In the genomic region with DNA sequence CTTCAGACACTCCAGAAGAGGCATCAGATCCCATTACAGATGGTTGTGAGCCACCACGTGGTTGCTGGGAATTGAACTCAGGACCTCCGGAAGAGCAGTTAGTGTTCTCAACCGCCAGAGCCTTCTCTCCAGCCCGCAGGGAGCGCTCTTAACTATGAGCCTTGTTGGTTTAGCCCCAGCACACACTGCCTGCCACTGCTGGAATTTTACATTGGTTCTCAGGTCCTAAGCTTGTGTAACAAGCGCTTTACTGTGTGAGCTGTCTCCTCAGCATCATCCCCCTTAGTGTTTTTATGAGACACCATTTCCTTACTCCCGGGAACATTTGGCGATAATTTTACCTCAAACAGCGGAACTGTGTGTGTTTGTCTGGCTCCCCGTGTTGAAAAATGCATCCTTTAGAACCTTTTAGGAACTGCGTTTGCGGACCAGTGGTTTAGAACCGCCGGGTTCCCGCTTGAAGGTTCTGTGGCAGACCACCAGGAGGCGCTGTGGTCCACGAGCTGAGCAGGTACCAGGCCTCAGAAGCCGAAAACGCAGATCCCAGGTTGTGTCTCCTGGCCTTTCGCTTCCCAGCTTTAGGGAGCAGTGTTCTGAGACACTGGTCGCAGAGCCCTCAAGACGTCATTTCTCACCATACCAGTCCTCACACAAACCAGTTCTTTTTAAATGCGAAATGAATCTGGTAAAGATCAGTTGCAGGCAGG, we compare ENCODE assay signal across 8 mouse cellular contexts. TPM values are rescaled to one million over a fixed set of nuclear protein-coding genes. Genes with fewer than 3 reads are reported as not detected.
DNase-seq lines count a peak whose midpoint lies in the region; ATAC-seq and TF ChIP-seq lines count a peak whose summit lies in the region.

No protein-coding gene starts in this region.

- H3K27ac ChIP-seq in layer of hippocampus, adult 2 months = no peak overlapping the region

- peak; percentile 51 for DNase-seq in CD4-positive helper T cell, adult 2 months (ENCODE audit: low read depth, low spot score)
- DNase-seq in adrenal gland, adult (ENCODE audit: inconsistent age in 2 of 2, low spot score in 1 of 2) = peak; percentile 66 to 88
- DNase-seq in gastrocnemius, postnatal 25 days = peak; percentile 40
- peak; percentile 67 to 89 for DNase-seq in layer of hippocampus, adult 2 months (ENCODE audit: low spot score in 2 of 2)
- peak; percentile 54 for DNase-seq in lung, postnatal 25 days (ENCODE audit: low spot score)
- peak; percentile 79 for DNase-seq in right cerebral cortex, adult 18-20 months
- DNase-seq in urinary bladder, postnatal 14 days (ENCODE audit: low spot score) = peak; percentile 73

- no peak overlapping the region for H3K4me3 ChIP-seq in layer of hippocampus, adult 2 months

- peak; percentile 69; the same call in 1 of the 2 replicates for ATAC-seq in common myeloid progenitor, adult 5-6 weeks (replicated peaks; ENCODE audit: low read depth, poor library complexity, severe bottlenecking)

- peak; percentile 96 for TF ChIP-seq CTCF in layer of hippocampus, adult 2 months (conservative IDR thresholded peaks at IDR 0.05)

RNA-seq across cellular contexts. Expression of gene Cacna1a, which starts 24.7 kb away (rescaled TPM):
- total RNA-seq in common myeloid progenitor, adult 5-6 weeks (2017) = 0.18 TPM in 1 of 2 replicates, not detected in the other
- 1 to 10 TPM; 3.8 to 3.9 TPM for total RNA-seq in gastrocnemius, postnatal 25 days (2021)
- total RNA-seq in layer of hippocampus, adult 2 months (2021) = 100 to 1,000 TPM; 207 to 219 TPM

Comparison
In these comparisons a context has a peak if more than half of its experiments do, and no peak if none do; other contexts are left out.
1. RNA of gene Cacna1a, which starts 24.7 kb away (total RNA-seq): 207 to 219 TPM in layer of hippocampus, adult 2 months; 3.8 to 3.9 TPM in gastrocnemius, postnatal 25 days and 0.18 TPM in common myeloid progenitor, adult 5-6 weeks; every median in the first group is over 10 times any median in the second.
2. Peak in every context shown above with its lines, with median percentiles within 50 percentile points of each other: DNase-seq.